Mouse (Mus musculus) heart, adult 2 months (tissue): Measurements from ENCODE around the gene Olfr963. TPM values are rescaled to one million over a fixed set of nuclear protein-coding genes. Genes with fewer than 3 reads are reported as not detected.

ENCODE experiments used
- DNase-seq, 2 experiments: peaks; one replicate each; pipeline ENCODE4 v3.0.0; 2021
- H3K27ac ChIP-seq: fragments of 200-600 bp; 2 replicates; pipeline ENCODE4 v1.8.1; 2022
- H3K27me3 ChIP-seq: fragments of 200-500 bp; 2 replicates; pipeline ENCODE4 v1.6.1; 2012; ENCODE audit warnings: mild to moderate bottlenecking, low read length, inconsistent platforms, mixed read lengths; ENCODE audit not compliant: control insufficient read depth, insufficient read depth
- H3K36me3 ChIP-seq: fragments of 200-500 bp; 2 replicates; pipeline ENCODE4 v1.6.1; 2012; ENCODE audit warnings: low read length, inconsistent platforms; ENCODE audit not compliant: control insufficient read depth, insufficient read depth
- H3K4me1 ChIP-seq: fragments of 200-500 bp; 2 replicates; pipeline ENCODE4 v1.6.1; 2011; ENCODE audit warnings: low read length; ENCODE audit not compliant: control insufficient read depth, insufficient read depth
- H3K4me3 ChIP-seq: fragments of 200-600 bp; 2 replicates; pipeline ENCODE4 v1.8.1; 2022
- H3K79me2 ChIP-seq: fragments of 200-500 bp; replicated peaks from 2 replicates; pipeline ENCODE4 v1.6.1; 2012; ENCODE audit warnings: mild to moderate bottlenecking, inconsistent platforms, low read length, moderate library complexity, mixed read lengths; ENCODE audit not compliant: control insufficient read depth, insufficient read depth
- H3K9ac ChIP-seq: fragments of 200-500 bp; 2 replicates; pipeline ENCODE4 v1.6.1; 2012; ENCODE audit warnings: low read depth, mild to moderate bottlenecking, control low read depth, inconsistent platforms, low read length, mixed read lengths
- CTCF ChIP-seq: fragments of 200-600 bp; IDR thresholded peaks from 2 replicates; pipeline ENCODE4 v1.8.1; 2022; ENCODE audit warnings: antibody characterized with exemption, mild to moderate bottlenecking, moderate library complexity
- EP300 ChIP-seq: fragments of 200-500 bp; IDR thresholded peaks from 2 replicates; pipeline ENCODE4 v1.6.1; 2011; ENCODE audit warnings: low read depth, low read length, control low read depth; ENCODE audit not compliant: insufficient read depth
- POLR2A ChIP-seq: fragments of 200-500 bp; IDR thresholded peaks from 2 replicates; pipeline ENCODE4 v1.6.1; 2011; ENCODE audit warnings: mild to moderate bottlenecking, low read depth, low read length, control low read depth; ENCODE audit not compliant: insufficient read depth
- WGBS: fragments of 180-500 bp; shearing (Covaris S2); methylation state at CpG from one replicate; pipeline ENCODE4 v1.1.7; 2018; 5-methylcytosine and 5-hydroxymethylcytosine counted together
- intact Hi-C: fragments of 180-260 bp; cut with DNase I; formaldehyde crosslinking; loops from one replicate; pipeline ENCODE4 v1.15.1; 2025
- long read RNA-seq: library from polyadenylated mRNA; stranded (forward); transcript quantifications from one replicate; pipeline ENCODE4 v2.0.0, GENCODE M21; 2021
- polyA plus RNA-seq: library from polyadenylated mRNA; depleted of rRNA; stranded (reverse); fragments of >200 nt; gene quantifications from 2 replicates; pipeline ENCODE4 v1.2.3, GENCODE M21; 2012; rRNA removed
- total RNA-seq, 2 experiments: library from RNA; stranded (reverse); gene quantifications; 2 replicates each; pipeline ENCODE4 v1.2.3; 2021

Olfr963 gene
- total RNA-seq (not detected), polyA plus RNA-seq (not detected in 2 replicates)
- long read RNA-seq = 0 reads

DNA sequence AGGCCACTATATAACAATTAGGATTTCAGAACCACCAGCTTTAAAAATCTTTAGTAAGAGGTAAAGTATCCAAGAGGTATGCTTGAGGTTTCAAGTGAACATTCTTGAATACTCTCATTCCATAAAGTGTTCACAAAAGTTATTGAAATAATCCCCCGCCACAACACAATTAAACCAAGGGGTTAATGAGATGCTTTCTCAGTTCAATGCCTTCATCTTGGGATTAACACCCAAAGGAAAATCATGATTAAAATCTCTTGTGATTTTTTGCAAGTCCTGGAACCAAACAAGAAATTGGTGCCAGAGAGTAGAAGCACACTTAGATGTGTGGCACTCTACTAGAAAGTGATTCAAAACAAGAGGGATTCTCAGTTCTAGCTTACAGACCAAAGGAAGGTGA lies at the start of gene Olfr963:
Gene Olfr963 (plus strand): TSS at position 301 of the 400 bp plus-strand sequence.
- Histone ChIP-seq H3K27me3 (no peaks in the 10 kb centered on the region), H3K79me2 (no peaks in the 10 kb centered on the region), H3K36me3 (no peaks in the 10 kb centered on the region), H3K4me1 (no peaks in the 10 kb centered on the region), H3K9ac (no peak within 1 kb of the TSS), H3K4me3 (no peak within 1 kb of the TSS), H3K27ac (no peak within 1 kb of the TSS)
- WGBS = 86% methylated on average over 1 of the region's 1 CpGs
- no peak for DNase-seq
- TF ChIP-seq EP300 = no peak
- intact Hi-C loops = no loop called here

DNA sequence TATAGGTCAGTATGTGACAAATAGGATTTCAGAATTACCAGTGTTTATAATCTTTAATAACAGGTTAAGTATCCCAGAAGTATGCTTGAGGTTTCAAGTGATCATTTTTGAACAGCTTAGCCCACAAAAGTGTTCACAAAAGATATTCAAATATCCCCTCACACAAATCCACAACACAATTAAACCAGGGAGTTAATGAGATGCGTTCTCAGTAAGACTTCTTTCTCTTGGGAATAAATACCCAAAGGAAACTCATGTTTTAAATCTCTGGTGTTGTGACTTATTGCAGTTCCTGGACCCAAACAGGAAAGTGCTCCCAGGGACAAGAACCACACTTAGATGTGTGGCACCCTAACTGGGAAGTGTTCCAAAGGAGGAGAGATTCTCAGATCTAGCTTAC lies 45.9 kb upstream of the Olfr963 start, which contains the start of gene Olfr960:
Gene Olfr960 (plus strand): TSS at position 301 of the 400 bp plus-strand sequence.
- Histone ChIP-seq H3K9ac (no peak within 1 kb of the TSS), H3K27ac (no peak within 1 kb of the TSS), H3K4me3 (no peak within 1 kb of the TSS), H3K27me3 (no peaks in the 10 kb centered on the region), H3K79me2 (no peaks in the 10 kb centered on the region), H3K36me3 (no peaks in the 10 kb centered on the region), H3K4me1 (no peaks in the 10 kb centered on the region)
- TF ChIP-seq CTCF (no peak), EP300 (no peak), POLR2A (no peak)
- no peak for DNase-seq
- 60% methylated on average over 1 of the region's 1 CpGs for WGBS
- intact Hi-C loops = no loop called here

DNA sequence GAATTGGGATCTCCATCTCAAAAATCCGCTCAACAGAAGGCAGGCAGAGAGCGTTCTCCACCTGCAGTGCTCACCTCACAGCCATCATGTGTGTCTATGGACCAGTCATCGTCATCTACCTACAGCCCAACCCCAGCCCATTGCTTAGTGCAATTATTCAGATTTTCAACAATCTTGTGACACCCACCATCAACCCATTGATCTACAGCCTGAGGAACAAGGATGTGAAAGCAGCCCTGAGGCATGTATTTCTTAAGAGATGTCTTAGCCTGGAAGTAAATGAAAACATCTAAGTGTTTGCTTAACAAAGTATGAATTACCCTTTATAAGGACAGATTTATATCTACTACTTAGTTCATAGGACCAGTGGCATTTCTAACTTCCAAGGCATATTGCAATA lies 43.2 kb upstream of the Olfr963 start:
- WGBS = 83% methylated on average over 3 of the region's 3 CpGs
- Histone ChIP-seq H3K79me2 (no peaks in the 10 kb centered on the region), H3K36me3 (no peaks in the 10 kb centered on the region), H3K27me3 (no peaks in the 10 kb centered on the region), H3K9ac (no peak overlapping the region), H3K27ac (no peak overlapping the region), H3K4me1 (no peaks in the 10 kb centered on the region), H3K4me3 (no peak overlapping the region)
- DNase-seq = no peak
- intact Hi-C loops = no loop called here
- TF ChIP-seq CTCF (no peak), EP300 (no peak), POLR2A (no peak)

DNA sequence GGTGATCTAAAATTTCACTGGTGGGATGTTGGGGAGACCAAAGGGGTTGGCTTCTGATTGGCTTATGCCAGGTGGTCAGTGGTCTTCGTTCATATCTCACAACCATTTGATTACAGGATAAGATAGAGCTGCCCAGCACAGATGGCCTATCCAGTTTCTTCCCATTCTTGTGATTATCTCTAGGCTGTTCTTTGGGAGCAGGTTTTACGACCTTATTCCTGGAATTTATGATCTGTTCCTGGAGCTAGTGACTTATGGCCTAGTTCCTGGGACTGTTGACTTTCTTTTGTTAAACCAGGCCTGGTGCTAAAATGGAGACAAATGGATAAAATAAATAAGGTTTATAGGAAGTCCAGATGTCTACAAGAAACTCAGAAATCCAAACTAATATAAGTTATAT lies 42.3 kb upstream of the Olfr963 start:
- no peak overlapping the region for H3K9ac ChIP-seq
- H3K79me2 ChIP-seq = no peaks in the 10 kb centered on the region
- no peak for TF ChIP-seq CTCF
- H3K36me3 ChIP-seq = no peaks in the 10 kb centered on the region
- no peak for DNase-seq
- no peak overlapping the region for H3K4me3 ChIP-seq
- H3K27ac ChIP-seq = no peak overlapping the region
- intact Hi-C loops = no loop called here
- WGBS = 62% methylated on average over 2 of the region's 2 CpGs
- no peaks in the 10 kb centered on the region for H3K4me1 ChIP-seq
- H3K27me3 ChIP-seq = no peaks in the 10 kb centered on the region

DNA sequence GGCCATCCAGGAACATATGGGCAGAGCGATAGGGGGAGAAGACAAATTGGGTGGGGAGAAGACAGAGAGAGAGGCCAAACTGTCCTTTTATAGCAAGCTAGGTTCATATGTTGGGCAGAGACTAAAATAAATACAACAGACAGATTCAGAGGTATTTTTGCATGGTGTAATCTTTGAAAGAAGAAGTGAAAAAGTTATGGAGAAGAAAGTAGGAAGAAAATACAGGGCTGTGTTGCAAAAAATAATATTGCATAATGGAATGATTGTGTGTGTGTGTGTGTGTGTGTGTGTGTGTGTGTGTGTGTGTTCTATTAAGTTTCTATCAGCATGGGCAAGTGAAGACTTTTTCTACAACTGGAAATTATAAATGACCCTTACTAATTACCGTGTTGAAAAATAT lies 37.9 kb upstream of the Olfr963 start:
- Histone ChIP-seq H3K4me3 (no peak overlapping the region), H3K9ac (no peak overlapping the region), H3K79me2 (no peaks in the 10 kb centered on the region), H3K4me1 (no peaks in the 10 kb centered on the region), H3K36me3 (no peaks in the 10 kb centered on the region), H3K27ac (no peak overlapping the region), H3K27me3 (no peaks in the 10 kb centered on the region)
- no peak for TF ChIP-seq POLR2A
- 68% methylated on average over 2 of the region's 2 CpGs for WGBS
- DNase-seq = no peak
- intact Hi-C loops = no loop called here

DNA sequence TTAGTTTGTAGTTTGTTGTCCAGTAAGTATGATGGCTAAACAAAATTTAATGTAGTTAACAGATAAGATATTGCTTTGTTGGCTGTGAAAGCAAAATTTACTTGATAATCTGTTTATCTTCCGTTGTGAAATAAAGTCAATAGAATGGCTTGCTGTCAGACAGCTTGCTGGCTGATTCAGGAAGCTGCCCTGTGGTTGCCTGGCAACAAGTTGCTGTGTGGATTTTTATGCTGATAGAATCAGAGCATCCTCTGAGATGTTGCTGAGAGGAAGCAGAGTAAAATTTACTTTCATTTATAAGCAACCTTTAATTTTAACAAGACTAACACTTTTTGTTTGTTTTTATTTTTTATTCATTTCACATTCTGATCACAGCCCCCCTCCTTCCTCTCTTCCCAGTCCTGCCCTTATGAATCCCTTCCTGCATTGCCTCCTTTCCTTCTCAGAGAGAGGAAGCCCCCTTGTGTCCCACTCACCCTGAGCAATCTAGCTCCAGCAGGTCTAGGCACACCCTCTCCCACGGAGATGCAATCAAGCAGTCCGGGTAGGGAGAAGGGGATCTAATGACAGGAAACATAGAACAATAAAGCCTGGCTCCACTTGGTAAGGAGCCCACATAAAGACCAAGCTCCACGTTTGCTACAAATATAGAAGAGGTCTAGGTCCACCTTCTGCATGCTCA lies 33.0 kb upstream of the Olfr963 start:
- Histone ChIP-seq H3K36me3 (no peaks in the 10 kb centered on the region), H3K27ac (no peak overlapping the region), H3K79me2 (no peaks in the 10 kb centered on the region), H3K27me3 (no peaks in the 10 kb centered on the region), H3K4me3 (no peak overlapping the region), H3K9ac (no peak overlapping the region), H3K4me1 (no peaks in the 10 kb centered on the region)
- WGBS = 15% methylated on average over 4 of the region's 4 CpGs
- intact Hi-C loops = no loop called here
- DNase-seq = no peak
- TF ChIP-seq POLR2A = no peak
- TF ChIP-seq CTCF = no peak
- TF ChIP-seq EP300 = no peak

DNA sequence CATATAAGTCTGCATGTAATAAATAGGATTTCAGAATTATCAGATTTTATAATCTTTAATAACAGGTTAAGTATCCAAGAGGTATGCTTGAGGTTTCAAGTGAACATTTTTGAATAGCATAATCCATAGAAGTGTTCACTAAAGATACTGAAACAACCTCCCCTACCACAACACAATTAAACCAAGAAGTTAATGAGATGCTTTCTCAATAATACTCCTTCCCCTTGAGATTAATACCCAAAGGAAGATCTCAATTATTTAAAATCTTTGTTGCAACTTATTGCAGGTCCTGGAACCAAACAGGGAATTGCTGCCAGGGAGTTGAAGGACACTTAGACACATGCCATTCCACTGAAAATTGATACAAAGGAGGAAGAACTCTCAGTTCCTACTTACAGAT lies 22.2 kb upstream of the Olfr963 start, which contains the start of gene Olfr961:
Gene Olfr961 (plus strand): TSS at position 301 of the 400 bp plus-strand sequence.
- no peak for TF ChIP-seq CTCF
- no peak for TF ChIP-seq POLR2A
- TF ChIP-seq EP300 = no peak
- intact Hi-C loops = no loop called here
- Histone ChIP-seq H3K4me1 (no peaks in the 10 kb centered on the region), H3K36me3 (no peaks in the 10 kb centered on the region), H3K27ac (no peak within 1 kb of the TSS), H3K27me3 (no peaks in the 10 kb centered on the region), H3K4me3 (no peak within 1 kb of the TSS), H3K9ac (no peak within 1 kb of the TSS), H3K79me2 (no peaks in the 10 kb centered on the region)
- no peak for DNase-seq
